Mouse (Mus musculus) v-Abl transformed pro-B cells (cell line): ENCODE measurements at regions not wholly inside any gene's neighbourhood (a gene's known extent, or its start where the extent isn't known, plus 50 kb on each side); places are given as distances from the start of the nearest gene placed in this dataset.

Source experiments
- in situ Hi-C, 2 experiments: fragments of 400-800 bp; cut with MboI; formaldehyde crosslinking; loops; one replicate each; pipeline ENCODE4 v1.15.1; 2025; ENCODE audit not compliant: unreplicated experiment in 2 of 2

GRCm38 (mm10) chr3:115766153-115766552 is 51.3 kb upstream of the S1pr1 start:
- in situ Hi-C loops, result no loop called here

- in situ Hi-C loops, result no loop called here
These were observed 53.4 kb upstream of the S1pr1 start for GRCm38 (mm10) chr3:115768290-115768689.

GRCm38 (mm10) chr3:115768761-115769530 is 54.1 kb upstream of the S1pr1 start:
- in situ Hi-C loops, result no loop called here

GRCm38 (mm10) chr3:115772676-115773075 is 57.8 kb upstream of the S1pr1 start:
- in situ Hi-C loops, result no loop called here

GRCm38 (mm10) chr3:115774321-115774720 is 59.4 kb upstream of the S1pr1 start:
- in situ Hi-C loops, result no loop called here

GRCm38 (mm10) chr3:115774723-115775122 is 59.9 kb upstream of the S1pr1 start:
- in situ Hi-C loops, result loop anchor here in 1 of 2 experiments (25.0 kb wide), 1 partner anchor 112 kb away; no protein-coding TSS in a partner anchor

GRCm38 (mm10) chr3:115779144-115779890 is 64.4 kb upstream of the S1pr1 start:
- in situ Hi-C loops, result loop anchor here in 1 of 2 experiments (25.0 kb wide), 1 partner anchor 117 kb away; no protein-coding TSS in a partner anchor

- in situ Hi-C loops, result loop anchor here in 1 of 2 experiments (25.0 kb wide), 1 partner anchor 118 kb away; no protein-coding TSS in a partner anchor
These were observed 65.0 kb upstream of the S1pr1 start for GRCm38 (mm10) chr3:115779906-115780305.

GRCm38 (mm10) chr3:115782726-115783125 is 67.9 kb upstream of the S1pr1 start:
- in situ Hi-C loops, result loop anchor here in 1 of 2 experiments (25.0 kb wide), 1 partner anchor 120 kb away; no protein-coding TSS in a partner anchor

- in situ Hi-C loops, result loop anchor here in 1 of 2 experiments (25.0 kb wide), 1 partner anchor 125 kb away; no protein-coding TSS in a partner anchor
These were observed 72.5 kb upstream of the S1pr1 start for GRCm38 (mm10) chr3:115787360-115787759.

GRCm38 (mm10) chr3:115788525-115788924 is 73.7 kb upstream of the S1pr1 start:
- in situ Hi-C loops, result loop anchor here in 1 of 2 experiments (25.0 kb wide), 1 partner anchor 126 kb away; no protein-coding TSS in a partner anchor

- in situ Hi-C loops, result loop anchor here in 1 of 2 experiments (25.0 kb wide), 1 partner anchor 127 kb away; no protein-coding TSS in a partner anchor
These were observed 74.2 kb upstream of the S1pr1 start for GRCm38 (mm10) chr3:115789063-115789462.

GRCm38 (mm10) chr3:115792606-115793005 is 77.7 kb upstream of the S1pr1 start:
- in situ Hi-C loops, result loop anchor here in 1 of 2 experiments (25.0 kb wide), 1 partner anchor 130 kb away; no protein-coding TSS in a partner anchor

- in situ Hi-C loops, result loop anchor here in 1 of 2 experiments (25.0 kb wide), 1 partner anchor 131 kb away; no protein-coding TSS in a partner anchor
These were observed 78.6 kb upstream of the S1pr1 start for GRCm38 (mm10) chr3:115793344-115794059.

GRCm38 (mm10) chr3:115799326-115799725 is 84.5 kb upstream of the S1pr1 start:
- in situ Hi-C loops, result loop anchor here (5.0 to 25.0 kb wide), 2 partner anchors 137 to 142 kb away; no protein-coding TSS in a partner anchor

- in situ Hi-C loops, result loop anchor here (5.0 to 25.0 kb wide), 5 partner anchors 73 to 143 kb away; partner anchors contain the start of gene Dph5 (in 1 of the 2)
These were observed 85.1 kb upstream of the S1pr1 start for GRCm38 (mm10) chr3:115799981-115800380.

GRCm38 (mm10) chr3:115800873-115801272 is 86.0 kb upstream of the S1pr1 start:
- in situ Hi-C loops, result loop anchor here (5.0 to 10.0 kb wide), 3 partner anchors 74 to 134 kb away; partner anchors contain the start of gene Dph5 (in 1 of the 2)

GRCm38 (mm10) chr3:115801581-115802200 is 85.9 kb upstream of the Dph5 start:
- in situ Hi-C loops, result loop anchor here (5.0 to 10.0 kb wide), 3 partner anchors 74 to 133 kb away; partner anchors contain the start of gene Dph5 (in 1 of the 2)

- in situ Hi-C loops, result loop anchor here (5.0 to 10.0 kb wide), 3 partner anchors 77 to 130 kb away; partner anchors contain the start of gene Dph5 (in 1 of the 2)
These were observed 83.0 kb upstream of the Dph5 start for GRCm38 (mm10) chr3:115804616-115805015.
